Mouse (Mus musculus): Measurements from ENCODE around the gene Gm49342. TPM values are rescaled to one million over a fixed set of nuclear protein-coding genes. Genes with fewer than 3 reads are reported as not detected.
"Not testable (repeated sequence)": the region's sequence is repeated elsewhere in the genome, so short reads cannot be mapped to it uniquely, and the experiment has no call there.

Gm49342 gene
- not detected in 2 replicates for polyA plus RNA-seq (2015; fragmentation: Nextera tagmentation; extraction: Ambion mirVana)

- Histone ChIP-seq H3K36me3 (ENCODE audit: control insufficient read depth, insufficient read depth, low read length) (no peaks in the 10 kb centered on the region), H3K9ac (ENCODE audit: low read depth, low read length) (peak within 1 kb of the TSS; percentile 71), H3K9me3 (ENCODE audit: control insufficient read depth, low read length) (no peaks in the 10 kb centered on the region), H3K27ac (ENCODE audit: low read length) (peak within 1 kb of the TSS; percentile 94), H3K4me2 (ENCODE audit: low read depth, low read length) (peak within 1 kb of the TSS; percentile 62), H3K4me1 (ENCODE audit: control insufficient read depth, insufficient read depth, low read length) (no peaks in the 10 kb centered on the region), H3K27me3 (replicated peaks; ENCODE audit: control insufficient read depth, insufficient read depth, low read length) (no peaks in the 10 kb centered on the region), H3K4me3 (ENCODE audit: low read length) (peak within 1 kb of the TSS; percentile 59)
- WGBS, result 15% methylated on average over 31 of the region's 31 CpGs
- peak; percentile 99 for ATAC-seq
Observed at GRCm38 (mm10) chr14:50943932-50944667, at the start of gene Gm49342. TSS of gene Gm49342 (plus strand) at chr14:50944517.

GRCm38 (mm10) chr14:50895407-50895806, 48.9 kb upstream of the Gm49342 start:
- Histone ChIP-seq H3K4me1 (ENCODE audit: control insufficient read depth, insufficient read depth, low read length) (peaks cover 11% of the 10 kb centered on the region), H3K9me3 (ENCODE audit: control insufficient read depth, low read length) (no peaks in the 10 kb centered on the region), H3K36me3 (ENCODE audit: control insufficient read depth, insufficient read depth, low read length) (no peaks in the 10 kb centered on the region), H3K27ac (ENCODE audit: low read length) (no peak overlapping the region), H3K4me2 (ENCODE audit: low read depth, low read length) (no peak overlapping the region), H3K27me3 (replicated peaks; ENCODE audit: control insufficient read depth, insufficient read depth, low read length) (no peaks in the 10 kb centered on the region), H3K9ac (ENCODE audit: low read depth, low read length) (no peak overlapping the region), H3K4me3 (ENCODE audit: low read length) (no peak overlapping the region)
- ATAC-seq, result no peak

GRCm38 (mm10) chr14:50895985-50896746, 48.2 kb upstream of the Gm49342 start:
- H3K27ac ChIP-seq (ENCODE audit: low read length), result no peak overlapping the region
- H3K27me3 ChIP-seq (replicated peaks; ENCODE audit: control insufficient read depth, insufficient read depth, low read length), result no peaks in the 10 kb centered on the region
- ATAC-seq, result peak; percentile 71
- H3K9ac ChIP-seq (ENCODE audit: low read depth, low read length), result peak overlapping the region; percentile 62
- H3K4me3 ChIP-seq (ENCODE audit: low read length), result peak overlapping the region; percentile 46
- no peaks in the 10 kb centered on the region for H3K9me3 ChIP-seq (ENCODE audit: control insufficient read depth, low read length)
- H3K4me2 ChIP-seq (ENCODE audit: low read depth, low read length), result peak overlapping the region; percentile 90
- peaks cover 11% of the 10 kb centered on the region for H3K4me1 ChIP-seq (ENCODE audit: control insufficient read depth, insufficient read depth, low read length)
- WGBS, result 17% methylated on average over 19 of the region's 19 CpGs
- no peaks in the 10 kb centered on the region for H3K36me3 ChIP-seq (ENCODE audit: control insufficient read depth, insufficient read depth, low read length)

- peak overlapping the region; percentile 62 for H3K9ac ChIP-seq (ENCODE audit: low read depth, low read length)
- no peaks in the 10 kb centered on the region for H3K9me3 ChIP-seq (ENCODE audit: control insufficient read depth, low read length)
- no peaks in the 10 kb centered on the region for H3K27me3 ChIP-seq (replicated peaks; ENCODE audit: control insufficient read depth, insufficient read depth, low read length)
- peak overlapping the region; percentile 46 for H3K4me3 ChIP-seq (ENCODE audit: low read length)
- H3K27ac ChIP-seq (ENCODE audit: low read length), result no peak overlapping the region
- peak overlapping the region; percentile 90 for H3K4me2 ChIP-seq (ENCODE audit: low read depth, low read length)
- H3K36me3 ChIP-seq (ENCODE audit: control insufficient read depth, insufficient read depth, low read length), result no peaks in the 10 kb centered on the region
- ATAC-seq, result peak; percentile 56
- 19% methylated on average over 23 of the region's 23 CpGs for WGBS
- peaks cover 11% of the 10 kb centered on the region for H3K4me1 ChIP-seq (ENCODE audit: control insufficient read depth, insufficient read depth, low read length)
Observed at GRCm38 (mm10) chr14:50896747-50897373, 47.5 kb upstream of the Gm49342 start.

GRCm38 (mm10) chr14:50897374-50897765, 46.9 kb upstream of the Gm49342 start, which contains the start of gene Klhl33:
TSS of gene Klhl33 (minus strand) at chr14:50897507.
- Histone ChIP-seq H3K4me2 (ENCODE audit: low read depth, low read length) (peak within 1 kb of the TSS; percentile 90), H3K27ac (ENCODE audit: low read length) (no peak within 1 kb of the TSS), H3K4me3 (ENCODE audit: low read length) (peak within 1 kb of the TSS; percentile 46), H3K4me1 (ENCODE audit: control insufficient read depth, insufficient read depth, low read length) (peaks cover 11% of the 10 kb centered on the region), H3K27me3 (replicated peaks; ENCODE audit: control insufficient read depth, insufficient read depth, low read length) (no peaks in the 10 kb centered on the region), H3K36me3 (ENCODE audit: control insufficient read depth, insufficient read depth, low read length) (no peaks in the 10 kb centered on the region), H3K9ac (ENCODE audit: low read depth, low read length) (peak within 1 kb of the TSS; percentile 62), H3K9me3 (ENCODE audit: control insufficient read depth, low read length) (no peaks in the 10 kb centered on the region)
- ATAC-seq, result no peak
- 61% methylated on average over 7 of the region's 7 CpGs for WGBS

GRCm38 (mm10) chr14:50897992-50898391, 46.3 kb upstream of the Gm49342 start:
- H3K9ac ChIP-seq (ENCODE audit: low read depth, low read length); H3K27me3 ChIP-seq (replicated peaks; ENCODE audit: control insufficient read depth, insufficient read depth, low read length); H3K27ac ChIP-seq (ENCODE audit: low read length); H3K9me3 ChIP-seq (ENCODE audit: control insufficient read depth, low read length); H3K4me2 ChIP-seq (ENCODE audit: low read depth, low read length); H3K36me3 ChIP-seq (ENCODE audit: control insufficient read depth, insufficient read depth, low read length); H3K4me3 ChIP-seq (ENCODE audit: low read length); H3K4me1 ChIP-seq (ENCODE audit: control insufficient read depth, insufficient read depth, low read length); ATAC-seq: not testable (repeated sequence)
- WGBS, result 86% methylated on average over 2 of the region's 2 CpGs

- Histone ChIP-seq H3K9ac (ENCODE audit: low read depth, low read length) (peak overlapping the region; percentile 66), H3K4me3 (ENCODE audit: low read length) (peak overlapping the region; percentile 42), H3K36me3 (ENCODE audit: control insufficient read depth, insufficient read depth, low read length) (no peaks in the 10 kb centered on the region), H3K4me1 (ENCODE audit: control insufficient read depth, insufficient read depth, low read length) (no peaks in the 10 kb centered on the region), H3K27ac (ENCODE audit: low read length) (no peak overlapping the region), H3K27me3 (replicated peaks; ENCODE audit: control insufficient read depth, insufficient read depth, low read length) (no peaks in the 10 kb centered on the region), H3K4me2 (ENCODE audit: low read depth, low read length) (peak overlapping the region; percentile 74), H3K9me3 (ENCODE audit: control insufficient read depth, low read length) (no peaks in the 10 kb centered on the region)
- 5% methylated on average over 26 of the region's 26 CpGs for WGBS
- ATAC-seq, result peak; percentile 93
Observed at GRCm38 (mm10) chr14:50903973-50904827, 40.1 kb upstream of the Gm49342 start.

GRCm38 (mm10) chr14:50904828-50905129, 39.5 kb upstream of the Gm49342 start:
- Histone ChIP-seq H3K4me1 (ENCODE audit: control insufficient read depth, insufficient read depth, low read length) (no peaks in the 10 kb centered on the region), H3K9me3 (ENCODE audit: control insufficient read depth, low read length) (no peaks in the 10 kb centered on the region), H3K27ac (ENCODE audit: low read length) (no peak overlapping the region), H3K9ac (ENCODE audit: low read depth, low read length) (no peak overlapping the region), H3K4me2 (ENCODE audit: low read depth, low read length) (no peak overlapping the region), H3K4me3 (ENCODE audit: low read length) (no peak overlapping the region), H3K27me3 (replicated peaks; ENCODE audit: control insufficient read depth, insufficient read depth, low read length) (no peaks in the 10 kb centered on the region), H3K36me3 (ENCODE audit: control insufficient read depth, insufficient read depth, low read length) (no peaks in the 10 kb centered on the region)
- ATAC-seq, result no peak
- 83% methylated on average over 4 of the region's 4 CpGs for WGBS

GRCm38 (mm10) chr14:50905327-50905726, 39.0 kb upstream of the Gm49342 start:
- H3K27ac ChIP-seq (ENCODE audit: low read length); ATAC-seq; H3K4me3 ChIP-seq (ENCODE audit: low read length); H3K36me3 ChIP-seq (ENCODE audit: control insufficient read depth, insufficient read depth, low read length); H3K27me3 ChIP-seq (replicated peaks; ENCODE audit: control insufficient read depth, insufficient read depth, low read length); H3K4me2 ChIP-seq (ENCODE audit: low read depth, low read length); H3K9ac ChIP-seq (ENCODE audit: low read depth, low read length); H3K4me1 ChIP-seq (ENCODE audit: control insufficient read depth, insufficient read depth, low read length); H3K9me3 ChIP-seq (ENCODE audit: control insufficient read depth, low read length): not testable (repeated sequence)
